Mouse (Mus musculus) adrenal gland, postnatal 4 days (tissue): ENCODE measurements around the gene Creb1. TPM values are rescaled to one million over a fixed set of nuclear protein-coding genes. Genes with fewer than 3 reads are reported as not detected.
"Not testable (repeated sequence)": the region's sequence is repeated elsewhere in the genome, so short reads cannot be mapped to it uniquely, and the experiment has no call there.

Experiments
- DNase-seq, 2 experiments: peaks; one replicate each; pipeline ENCODE4 v3.0.0; 2021 to 2022; ENCODE audit warnings: low spot score in 2 of 2, mixed read lengths in 2 of 2
- total RNA-seq, 2 experiments: library from RNA; stranded (reverse); gene quantifications; 2 replicates each; pipeline ENCODE4 v1.2.3; 2021

Creb1 gene
- total RNA-seq, 2 experiments from 2014 or later: 39.9 to 44.4 TPM

- peak; percentile 16 to 21 for DNase-seq
Observed at GRCm38 (mm10) chr1:64533471-64534443, 1.3 kb downstream of the Creb1 start.

DNA sequence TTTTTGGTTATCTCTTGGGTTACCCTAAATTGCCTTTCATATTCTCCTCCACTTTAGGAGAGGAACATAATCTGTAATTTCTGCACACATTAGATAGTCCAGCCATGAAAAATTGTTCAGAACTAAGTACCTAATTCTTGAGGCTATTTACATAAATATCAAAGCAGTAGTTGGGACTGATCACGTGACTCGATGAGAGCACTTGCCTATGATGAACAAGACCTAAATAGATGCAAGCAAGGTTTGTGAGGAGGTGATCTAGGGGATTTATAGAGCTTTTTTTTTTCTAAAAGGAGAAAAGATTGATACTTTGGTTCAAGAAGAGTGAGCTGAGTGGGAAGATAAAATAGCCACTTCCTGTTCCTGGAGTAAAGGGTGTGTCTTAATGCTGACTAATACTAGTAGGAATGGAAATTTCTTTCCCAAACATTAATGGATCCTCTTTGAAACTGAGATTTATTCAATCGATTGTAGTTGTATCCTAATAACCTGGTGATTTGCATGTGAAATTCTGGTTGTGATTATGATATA, 6.5 kb downstream of the Creb1 start:
- no peak for DNase-seq

DNA sequence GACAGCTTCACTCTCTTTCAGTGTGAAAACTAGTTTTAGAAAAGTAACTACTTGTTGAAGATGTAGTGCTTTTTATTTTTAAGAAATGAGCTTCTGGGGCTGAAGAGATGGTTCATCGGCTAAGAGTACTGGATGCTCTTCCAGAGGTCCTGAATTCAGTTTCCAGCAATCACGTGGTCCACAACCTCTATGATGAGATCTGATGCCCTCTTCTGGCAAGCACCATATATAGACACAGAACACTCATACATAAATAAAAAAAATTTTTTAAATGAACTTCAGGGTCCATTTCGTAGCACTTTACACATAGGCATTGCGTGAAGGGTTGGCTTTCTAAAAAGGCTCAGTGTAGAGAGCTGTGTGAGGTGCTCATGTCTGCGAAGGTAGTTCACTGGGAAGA, 11.3 kb downstream of the Creb1 start:
- no peak for DNase-seq

DNA sequence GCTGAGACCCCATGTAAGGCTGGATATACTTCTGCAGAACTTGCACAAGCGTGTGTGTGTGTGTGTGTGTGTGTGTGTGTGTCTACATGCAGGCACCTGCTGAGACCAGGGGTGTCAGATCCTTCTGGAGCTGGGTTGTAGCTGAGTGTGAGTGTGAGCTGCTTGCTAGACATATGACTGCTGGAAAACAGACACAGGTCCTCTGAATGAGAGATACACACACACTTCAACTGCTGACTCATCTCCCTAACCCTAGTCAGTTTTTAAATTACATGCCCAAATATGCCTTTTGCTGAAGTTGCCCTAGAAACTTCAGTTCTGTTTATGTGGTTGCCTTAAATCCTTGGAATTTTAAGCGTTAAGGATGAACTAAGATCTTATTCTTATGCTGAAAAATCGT, 13.6 kb downstream of the Creb1 start:
- DNase-seq: no peak

GRCm38 (mm10) chr1:64549380-64549779, 16.9 kb downstream of the Creb1 start:
- no peak for DNase-seq

DNA sequence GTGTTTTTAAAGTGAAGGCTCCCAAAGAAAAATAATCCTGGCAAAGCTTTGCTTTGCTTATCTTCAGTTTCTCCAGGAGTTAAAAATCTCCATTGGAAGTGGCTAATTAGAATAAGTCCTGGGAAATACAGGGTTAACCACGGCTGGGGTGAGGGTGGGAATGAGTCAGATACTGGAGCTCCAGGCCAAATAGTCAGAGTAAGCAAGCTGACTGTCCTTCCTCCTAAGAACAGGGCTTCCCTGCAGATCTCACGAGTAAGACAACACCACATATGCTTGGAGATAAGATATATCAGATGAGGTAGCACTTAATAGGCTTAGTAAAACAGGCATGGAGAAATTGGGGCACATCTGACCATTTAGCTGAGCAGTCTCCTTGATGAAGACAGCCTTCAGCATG, 19.5 kb downstream of the Creb1 start:
- no peak for DNase-seq

- DNase-seq: no peak
Observed at GRCm38 (mm10) chr1:64560105-64560504, 27.7 kb downstream of the Creb1 start.

GRCm38 (mm10) chr1:64568206-64568605, 35.8 kb downstream of the Creb1 start:
- DNase-seq: no peak

DNA sequence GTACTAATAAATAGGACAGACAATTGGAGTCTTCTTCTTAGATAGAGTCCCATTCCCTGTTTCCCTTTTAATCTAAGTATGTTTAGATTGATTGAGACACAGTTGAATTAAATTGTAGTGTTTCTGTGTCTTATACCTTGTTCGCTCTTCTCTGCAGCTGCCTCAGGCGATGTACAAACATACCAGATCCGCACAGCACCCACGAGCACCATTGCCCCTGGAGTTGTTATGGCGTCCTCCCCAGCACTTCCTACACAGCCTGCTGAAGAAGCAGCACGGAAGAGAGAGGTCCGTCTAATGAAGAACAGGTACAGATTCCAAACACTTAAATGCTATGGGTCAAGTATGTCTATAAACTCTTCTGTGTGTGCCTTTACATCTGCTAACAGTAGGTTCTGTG, 43.6 kb downstream of the Creb1 start:
- DNase-seq: no peak

DNA sequence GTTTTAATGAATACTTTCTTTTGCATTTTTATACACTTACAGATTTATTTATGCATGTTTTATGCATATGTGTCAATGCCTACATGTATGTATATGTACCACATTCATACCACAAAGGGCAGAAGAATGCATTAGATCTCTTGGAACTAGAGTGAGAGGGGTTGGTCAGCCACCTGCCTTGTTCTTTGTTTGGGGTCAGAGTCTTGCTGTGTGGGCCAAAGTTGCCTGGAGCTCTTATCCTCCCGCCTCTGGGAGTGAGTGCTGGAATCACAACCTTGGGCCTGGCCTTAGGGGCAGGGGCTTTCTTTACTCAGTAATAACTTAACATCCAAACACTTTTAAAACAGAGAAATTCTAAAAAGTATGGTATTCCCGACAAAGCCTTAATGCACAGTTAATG, 44.3 kb downstream of the Creb1 start:
- DNase-seq: no peak

DNA sequence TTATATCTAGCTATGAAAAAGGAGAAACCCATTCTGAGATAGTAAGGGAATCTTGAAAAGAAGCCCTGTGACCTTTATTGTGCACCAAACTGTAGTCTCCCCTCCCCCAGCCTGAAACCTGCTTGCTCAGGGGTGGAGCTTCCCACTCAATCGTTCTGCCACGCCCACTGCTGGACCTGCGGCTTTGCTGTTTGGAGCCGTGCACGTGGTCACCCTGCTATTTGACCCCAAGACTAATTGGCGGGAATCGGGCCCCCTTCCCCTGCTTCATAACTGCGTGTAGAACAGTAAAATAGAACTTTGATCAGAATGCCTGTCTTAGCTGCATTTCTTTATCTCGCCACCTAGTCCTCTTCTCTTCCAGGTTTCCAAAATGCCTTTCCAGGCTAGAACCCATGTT, 45.5 kb downstream of the Creb1 start:
- DNase-seq: not testable (repeated sequence)

DNA sequence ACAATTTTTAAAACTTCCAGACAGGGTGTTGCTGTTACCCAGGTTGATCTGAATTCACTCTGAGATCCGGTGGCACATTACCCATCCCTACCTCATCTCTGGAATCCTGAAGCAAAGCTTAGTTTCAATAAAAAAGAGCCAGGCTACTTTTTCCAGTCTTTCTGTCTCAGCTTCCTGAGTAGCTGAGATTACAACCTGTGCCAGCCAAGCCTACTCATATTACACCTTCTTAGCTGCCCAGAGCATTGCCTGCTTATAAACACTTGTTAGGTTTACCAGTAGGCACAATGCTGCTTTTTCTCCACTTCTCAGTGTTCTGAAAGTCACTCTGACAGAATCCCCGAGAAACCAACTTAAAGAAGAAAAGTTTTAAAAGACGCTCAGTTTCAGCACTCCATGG, 46.4 kb downstream of the Creb1 start:
- DNase-seq: no peak

DNA sequence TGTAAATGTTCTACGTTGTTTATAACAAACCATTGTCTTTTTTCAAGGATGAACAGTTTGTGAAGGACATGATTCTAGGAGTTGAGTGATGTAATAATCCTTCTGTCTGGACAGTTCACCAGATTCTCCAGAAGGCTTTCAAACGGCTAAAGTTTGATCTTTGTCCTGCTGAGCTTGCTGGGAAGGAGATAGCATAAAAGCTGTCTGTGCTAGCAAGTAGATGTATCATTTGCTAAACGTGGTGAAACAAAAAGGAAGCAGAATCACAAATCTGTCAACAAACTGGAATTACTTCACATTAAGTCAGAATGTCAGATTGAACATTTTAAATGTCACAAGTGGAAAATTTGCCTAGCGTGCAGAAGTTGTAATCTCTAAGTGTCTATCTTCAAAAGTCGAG, 66.5 kb downstream of the Creb1 start:
- no peak for DNase-seq

DNA sequence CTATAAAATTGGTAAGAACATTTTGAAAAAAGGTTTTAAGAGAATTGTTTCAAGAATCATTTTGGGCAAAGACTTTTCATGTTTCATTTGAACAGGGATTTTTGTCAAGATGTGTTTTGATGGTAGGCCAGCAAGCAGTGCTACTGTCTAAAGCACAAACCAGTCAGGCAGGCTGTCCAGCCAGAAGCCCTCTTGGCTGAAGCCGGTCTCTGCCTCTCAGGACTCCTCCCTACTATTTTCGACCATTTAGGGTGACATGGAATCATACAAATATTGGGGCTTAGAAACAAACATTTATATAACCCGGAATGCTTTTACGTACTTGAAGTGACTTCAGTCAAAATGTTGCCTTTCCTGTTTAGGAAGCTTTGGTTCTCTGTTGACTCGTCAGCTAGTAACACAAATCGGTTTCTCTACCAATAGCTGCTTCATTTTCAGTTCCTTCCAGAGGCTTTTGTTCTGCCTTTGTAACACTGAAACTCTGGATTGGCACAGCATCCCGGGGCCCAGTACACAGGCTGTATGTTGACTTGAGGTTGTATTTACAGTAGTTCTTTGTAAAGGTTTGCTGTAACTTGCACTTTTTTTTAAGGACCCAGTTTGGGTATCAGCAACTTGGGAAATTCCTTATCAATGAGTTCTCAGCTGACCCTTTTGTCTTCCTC, 68.1 kb downstream of the Creb1 start:
- no peak for DNase-seq

DNA sequence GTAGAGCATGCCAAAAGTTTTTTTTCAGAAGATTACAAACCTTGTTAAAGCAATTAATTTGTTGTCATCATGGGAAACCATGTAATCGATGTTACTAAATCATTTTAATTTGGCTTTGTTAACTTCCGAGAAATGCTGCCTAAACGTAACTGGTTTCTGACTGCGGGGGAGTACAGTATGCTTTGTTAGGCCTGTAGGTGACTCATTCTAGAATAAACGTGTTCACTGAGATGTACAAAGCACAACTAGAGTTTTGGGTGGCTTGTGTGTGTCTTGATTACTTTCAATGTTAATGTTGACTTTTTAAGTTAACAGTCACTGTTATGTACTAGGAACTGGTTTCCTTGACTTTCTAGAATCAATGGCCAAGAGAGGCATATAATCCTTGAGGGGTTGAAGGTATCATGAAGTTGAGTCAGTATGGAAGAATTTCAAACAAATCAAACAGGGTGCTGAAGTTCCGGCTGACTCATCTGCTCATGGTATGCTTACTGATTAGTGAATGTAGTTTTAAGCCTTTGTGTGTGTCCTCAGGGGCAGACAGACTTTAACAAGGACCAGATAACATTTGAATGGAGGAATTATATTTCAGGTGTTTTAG, 68.9 kb downstream of the Creb1 start:
- no peak for DNase-seq

DNA sequence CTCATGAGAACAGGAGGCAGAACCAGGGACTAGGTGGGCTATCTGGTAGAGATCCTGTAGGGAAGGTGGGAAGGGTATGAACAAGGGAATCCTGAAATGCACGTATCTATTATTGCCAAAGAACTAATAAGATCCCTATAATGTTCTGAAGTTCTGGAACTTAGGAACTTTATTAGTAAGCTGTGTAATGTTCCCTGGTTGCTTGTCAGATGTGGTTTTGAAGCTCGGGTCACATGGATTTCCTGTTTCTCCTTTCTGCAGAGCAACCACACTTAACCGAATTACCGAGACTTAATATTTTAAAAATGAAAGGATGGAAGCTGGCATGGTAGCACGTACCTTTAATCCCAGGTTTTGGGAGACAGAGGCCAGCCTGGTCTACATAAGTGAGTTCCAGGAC, 70.9 kb downstream of the Creb1 start:
- no peak for DNase-seq

DNA sequence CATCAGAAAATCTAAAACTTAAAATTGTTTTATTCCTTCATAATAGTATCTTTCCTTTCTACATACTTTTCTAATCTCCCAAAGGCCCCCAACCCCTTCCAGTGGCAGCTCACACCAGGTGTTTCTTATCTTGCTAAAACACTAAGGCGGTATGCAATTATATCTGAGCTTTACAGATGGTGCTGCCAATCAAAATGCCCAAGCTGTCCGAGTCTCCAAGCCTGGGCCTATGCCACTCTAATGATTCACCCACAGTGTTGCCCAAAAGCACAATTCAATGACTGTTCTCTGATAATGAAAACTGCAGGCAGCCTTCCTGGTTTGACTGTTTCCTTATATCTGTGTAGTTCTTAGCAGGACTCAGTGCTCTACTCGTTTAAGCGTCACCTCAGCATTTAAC, 76.7 kb downstream of the Creb1 start:
- DNase-seq: no peak

GRCm38 (mm10) chr1:64609976-64610375, 77.5 kb downstream of the Creb1 start:
- no peak for DNase-seq

GRCm38 (mm10) chr1:64614311-64614710, 81.9 kb downstream of the Creb1 start:
- DNase-seq: no peak

DNA sequence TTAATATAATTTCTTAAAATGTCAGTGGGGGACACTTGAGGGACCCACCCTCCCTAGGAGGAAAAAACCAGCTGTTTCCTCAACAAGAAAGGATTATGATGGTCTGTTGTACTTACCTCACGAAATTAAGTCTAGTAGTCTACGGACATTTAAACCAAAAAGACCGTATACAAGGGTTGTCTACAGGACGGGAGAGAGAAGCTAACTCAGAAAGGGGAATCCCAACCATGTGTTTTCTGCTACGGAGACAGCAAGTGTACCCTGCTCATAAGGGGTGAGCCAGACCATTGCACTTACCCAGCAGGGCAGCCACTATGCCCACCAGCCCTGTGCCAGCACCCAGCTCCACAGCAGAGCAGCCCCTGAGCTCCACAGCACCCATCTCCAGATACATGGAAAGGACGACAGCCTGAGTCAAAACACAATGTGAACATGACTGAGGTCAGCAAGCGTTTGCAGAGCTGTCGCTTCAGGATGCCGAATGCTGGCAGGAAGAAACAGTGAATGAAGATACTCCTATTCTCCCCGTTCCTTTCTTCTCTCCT, 82.4 kb downstream of the Creb1 start:
- no peak for DNase-seq

DNA sequence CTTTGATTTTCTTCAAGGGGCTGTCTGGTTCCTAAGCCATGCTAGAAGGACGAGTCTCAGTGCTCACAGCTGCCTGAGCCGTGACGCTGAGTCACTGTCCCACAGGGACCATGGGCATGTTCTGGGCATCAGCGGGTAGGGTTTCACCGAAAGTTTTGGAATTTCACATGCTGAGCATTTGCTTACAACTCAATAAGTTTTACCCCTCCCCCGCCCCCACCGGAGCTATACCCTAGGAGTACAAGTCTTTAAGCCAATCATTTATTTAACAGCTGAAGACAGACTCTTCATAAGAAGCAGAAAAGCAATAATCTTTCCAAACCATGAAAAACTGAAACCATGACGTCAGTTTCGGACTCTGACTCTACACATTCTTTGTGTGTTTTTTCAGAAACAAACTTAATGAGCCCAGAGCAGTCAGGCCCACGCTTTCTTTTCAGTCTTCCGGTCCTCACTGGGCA, 83.1 kb downstream of the Creb1 start:
- DNase-seq: no peak
